Mouse (Mus musculus): Measurements from ENCODE around the gene Stoml2.

DNA sequence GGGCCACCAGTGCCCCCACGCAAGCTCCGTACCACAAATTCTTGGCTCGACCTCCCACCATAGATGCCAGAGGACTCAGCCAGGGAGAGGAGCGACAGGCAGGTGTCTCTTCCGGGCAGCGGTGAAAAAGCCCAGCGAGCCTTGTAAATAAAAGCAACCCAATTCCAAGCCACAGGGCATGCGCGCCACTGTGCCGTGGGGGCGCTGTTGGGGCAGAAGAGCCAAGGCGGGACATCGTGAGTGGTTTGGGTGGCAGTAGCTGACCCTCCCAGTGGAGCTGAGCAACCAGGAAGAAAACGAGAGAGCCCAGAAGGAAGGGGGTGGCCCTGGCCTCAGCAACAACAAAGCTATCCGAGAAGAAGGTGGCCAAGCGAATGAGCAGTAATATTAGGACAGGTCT, 10.6 kb downstream of the Stoml2 start:
- no peak for TF ChIP-seq CTCF (IDR thresholded peaks at IDR 0.05; ENCODE audit: low read depth)
- no peak for TF ChIP-seq EP300 (IDR thresholded peaks at IDR 0.05; ENCODE audit: low read depth)
